Mouse (Mus musculus): ENCODE measurements at regions not wholly inside any gene's neighbourhood (a gene's known extent, or its start where the extent isn't known, plus 50 kb on each side); places are given as distances from the start of the nearest gene placed in this dataset.

GRCm38 (mm10) chr8:44765677-44766076 lies 169.6 kb upstream of the Fat1 start:
- no peak for DNase-seq

- no peak for DNase-seq
These were observed 169.0 kb upstream of the Fat1 start for GRCm38 (mm10) chr8:44766111-44766873.

- DNase-seq: no peak
These were observed 168.0 kb upstream of the Fat1 start for GRCm38 (mm10) chr8:44767271-44767670.

- DNase-seq: no peak
These were observed 156.0 kb upstream of the Fat1 start for GRCm38 (mm10) chr8:44779212-44779611.

- DNase-seq: no peak
These were observed 152.8 kb upstream of the Fat1 start for GRCm38 (mm10) chr8:44782421-44782820.

- DNase-seq: no peak
These were observed 150.1 kb upstream of the Fat1 start for GRCm38 (mm10) chr8:44785161-44785560.

- no peak for DNase-seq
These were observed 148.5 kb upstream of the Fat1 start for GRCm38 (mm10) chr8:44786740-44787139.

- no peak for DNase-seq
These were observed 147.0 kb upstream of the Fat1 start for GRCm38 (mm10) chr8:44788290-44788689.

- no peak for DNase-seq
These were observed 135.7 kb upstream of the Fat1 start for GRCm38 (mm10) chr8:44799513-44799912.

- DNase-seq: peak; percentile 69 to 83
These were observed 134.4 kb upstream of the Fat1 start for GRCm38 (mm10) chr8:44800827-44801273.

- no peak for DNase-seq
These were observed 133.5 kb upstream of the Fat1 start for GRCm38 (mm10) chr8:44801604-44802206.

GRCm38 (mm10) chr8:44802331-44802730 lies 132.9 kb upstream of the Fat1 start:
- DNase-seq: no peak

- DNase-seq: no peak
These were observed 130.7 kb upstream of the Fat1 start for GRCm38 (mm10) chr8:44804414-44805178.

- DNase-seq: no peak
These were observed 129.9 kb upstream of the Fat1 start for GRCm38 (mm10) chr8:44805179-44805815.

GRCm38 (mm10) chr8:44812360-44812759 lies 122.9 kb upstream of the Fat1 start:
- DNase-seq: peak; percentile 65 to 75

GRCm38 (mm10) chr8:44817532-44818157 lies 117.6 kb upstream of the Fat1 start:
- DNase-seq: no peak

GRCm38 (mm10) chr8:44819270-44819669 lies 116.0 kb upstream of the Fat1 start:
- no peak for DNase-seq

- no peak for DNase-seq
These were observed 115.6 kb upstream of the Fat1 start for GRCm38 (mm10) chr8:44819691-44820090.

GRCm38 (mm10) chr8:44825183-44825757 lies 110.0 kb upstream of the Fat1 start:
- DNase-seq: no peak

- DNase-seq: peak; percentile 75 to 84
These were observed 108.3 kb upstream of the Fat1 start for GRCm38 (mm10) chr8:44826936-44827335.

- DNase-seq: no peak
These were observed 107.2 kb upstream of the Fat1 start for GRCm38 (mm10) chr8:44828026-44828425.

- DNase-seq: no peak
These were observed 96.8 kb upstream of the Fat1 start for GRCm38 (mm10) chr8:44838431-44838830.
